Mouse (Mus musculus) spleen, embryonic (tissue): ENCODE data around the gene Gm17657.

ENCODE experiments used
- CTCF ChIA-PET: fragments of 350-600 bp; sonication (Branson Sonifier 250); formaldehyde crosslinking; loops from one replicate; lab custom pipeline; 2022; lab: Charles Lee

Gene Gm17657

GRCm38 (mm10) chr17:29549543-29550428 lies at the start of gene Gm17657, which contains the start of gene Tbc1d22b:
Gm17657 (minus strand) TSS chr17:29549638.
Tbc1d22b (plus strand) TSS chr17:29549785.
- CTCF ChIA-PET = interaction anchor here (0.6 kb wide), 2 partner anchors 420 to 472 kb away, joined by 4 to 19 read pairs; no protein-coding TSS in a partner anchor

GRCm38 (mm10) chr17:29599051-29599450 lies 49.6 kb upstream of the Gm17657 start:
- CTCF ChIA-PET = no interaction called here

- CTCF ChIA-PET = no interaction called here
These were observed 47.3 kb upstream of the Gm17657 start for GRCm38 (mm10) chr17:29596771-29597132.

GRCm38 (mm10) chr17:29595891-29596770 lies 46.7 kb upstream of the Gm17657 start:
- CTCF ChIA-PET = interaction anchor here (0.9 kb wide), 1 partner anchor 185 kb away, joined by 3 read pairs; no protein-coding TSS in a partner anchor

- CTCF ChIA-PET = no interaction called here
These were observed 39.9 kb upstream of the Gm17657 start for GRCm38 (mm10) chr17:29589221-29589898.

GRCm38 (mm10) chr17:29586921-29587320 lies 37.5 kb upstream of the Gm17657 start:
- CTCF ChIA-PET = no interaction called here

GRCm38 (mm10) chr17:29585446-29585845 lies 36.0 kb upstream of the Gm17657 start:
- CTCF ChIA-PET = no interaction called here

- CTCF ChIA-PET = no interaction called here
These were observed 35.3 kb upstream of the Gm17657 start for GRCm38 (mm10) chr17:29584737-29585136.

- CTCF ChIA-PET = interaction anchor here (0.5 kb wide), 1 partner anchor 1944 kb away, joined by 4 read pairs; no protein-coding TSS in a partner anchor
These were observed 34.9 kb upstream of the Gm17657 start for GRCm38 (mm10) chr17:29584306-29584705.

- CTCF ChIA-PET = interaction anchor here (0.5 kb wide), 1 partner anchor 1943 kb away, joined by 4 read pairs; no protein-coding TSS in a partner anchor
These were observed 34.1 kb upstream of the Gm17657 start for GRCm38 (mm10) chr17:29583569-29583968.

- CTCF ChIA-PET = no interaction called here
These were observed 30.2 kb upstream of the Gm17657 start for GRCm38 (mm10) chr17:29579579-29580126.

- CTCF ChIA-PET = interaction anchor here (0.6 kb wide), 1 partner anchor 37 kb away, joined by 3 read pairs; no protein-coding TSS in a partner anchor
These were observed 20.4 kb upstream of the Gm17657 start for GRCm38 (mm10) chr17:29569831-29570230.

GRCm38 (mm10) chr17:29568435-29568834 lies 19.0 kb upstream of the Gm17657 start:
- CTCF ChIA-PET = no interaction called here

- CTCF ChIA-PET = no interaction called here
These were observed 16.1 kb upstream of the Gm17657 start for GRCm38 (mm10) chr17:29565521-29565920.

- CTCF ChIA-PET = no interaction called here
These were observed 9.0 kb upstream of the Gm17657 start for GRCm38 (mm10) chr17:29558476-29558875.

- CTCF ChIA-PET = interaction anchor here (0.6 kb wide), 1 partner anchor 51 kb away, joined by 4 read pairs; no protein-coding TSS in a partner anchor
These were observed 7.5 kb upstream of the Gm17657 start for GRCm38 (mm10) chr17:29556893-29557292.

GRCm38 (mm10) chr17:29556456-29556855 lies 7.0 kb upstream of the Gm17657 start:
- CTCF ChIA-PET = interaction anchor here (0.6 kb wide), 1 partner anchor 50 kb away, joined by 4 read pairs; no protein-coding TSS in a partner anchor

GRCm38 (mm10) chr17:29554176-29554575 lies 4.7 kb upstream of the Gm17657 start:
- CTCF ChIA-PET = no interaction called here

- CTCF ChIA-PET = interaction anchor here (0.7 kb wide), 1 partner anchor 1987 kb away, joined by 3 read pairs; the partner anchor contains the start of gene AI413582
These were observed 2.8 kb upstream of the Gm17657 start, which contains the start of gene Tmem217 for GRCm38 (mm10) chr17:29552162-29552732. Tmem217 (minus strand) TSS chr17:29552385.

GRCm38 (mm10) chr17:29551019-29551418 lies 1.6 kb upstream of the Gm17657 start:
- CTCF ChIA-PET = no interaction called here
